Mouse (Mus musculus): ENCODE measurements around the gene Gfod1.

DNA sequence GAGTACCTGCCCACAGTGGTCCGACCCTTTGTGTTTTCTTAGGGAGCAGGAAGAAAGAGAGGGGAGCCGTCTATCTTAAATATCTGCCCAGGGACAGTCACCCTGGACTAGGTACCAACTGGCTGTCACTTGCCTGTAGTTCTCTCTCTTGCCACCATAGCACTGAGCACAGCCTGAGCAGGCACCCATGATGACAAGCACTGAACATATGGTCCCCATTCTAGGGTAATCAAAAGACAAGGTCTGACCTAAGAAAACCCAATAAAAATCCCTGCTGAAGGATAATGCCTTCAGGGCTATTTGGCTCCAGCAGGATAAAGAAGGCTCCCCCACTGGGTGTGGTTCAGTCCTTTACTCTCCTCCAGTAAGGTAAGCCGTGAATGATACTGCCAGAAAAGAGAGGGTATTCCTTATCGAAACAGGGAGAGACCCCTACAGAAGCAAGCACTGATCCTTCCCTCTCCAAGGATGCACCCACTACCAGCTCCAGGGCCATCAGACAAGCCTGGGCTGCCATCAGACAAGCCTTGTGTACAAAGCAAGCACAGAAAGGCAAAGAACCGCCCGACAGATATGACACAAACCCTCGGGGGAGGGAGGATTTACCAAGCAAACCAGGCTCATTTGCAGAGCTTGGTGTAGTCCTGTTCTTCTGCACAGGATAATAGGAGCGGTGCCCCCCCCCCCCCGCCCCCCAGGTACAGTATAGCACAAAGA lies 68.9 kb downstream of the Gfod1 start:
- no peak for TF ChIP-seq CTCF (IDR thresholded peaks at IDR 0.05; ENCODE audit: borderline replicate concordance, control insufficient read depth, extremely low read depth, insufficient read depth, low read length, poor library complexity)
- TF ChIP-seq POLR2A (IDR thresholded peaks at IDR 0.05; ENCODE audit: control insufficient read depth, extremely low read depth, insufficient read depth, low read length, poor library complexity), result no peak
